Mouse (Mus musculus) monocyte, adult 5-6 weeks (primary cell): ENCODE measurements around the gene Gfra4. TPM values are rescaled to one million over a fixed set of nuclear protein-coding genes. Genes with fewer than 3 reads are reported as not detected.
"Not testable (repeated sequence)": the region's sequence is repeated elsewhere in the genome, so short reads cannot be mapped to it uniquely, and the experiment has no call there.

ENCODE experiments used
- ATAC-seq: fragments of 153-309, 156-312 bp; replicated peaks from 2 replicates; pipeline ENCODE4 v1.8.0; 2017; ENCODE audit warnings: mild to moderate bottlenecking; ENCODE audit not compliant: low TSS enrichment, insufficient number of reproducible peaks, severe bottlenecking, poor library complexity, low FRiP score
- total RNA-seq: library from RNA; stranded (forward); fragments of 200-1000, 200-491, 200-594 nt; gene quantifications from 3 replicates; pipeline ENCODE4 v1.2.3, GENCODE M21; 2017

Gene Gfra4
- total RNA-seq, 1 experiment from 2014 or later = not detected

- ATAC-seq = no peak
These were observed 11.2 kb upstream of the Gfra4 start for GRCm38 (mm10) chr2:131053851-131054645.

GRCm38 (mm10) chr2:131052862-131053418 lies 10.1 kb upstream of the Gfra4 start:
- no peak for ATAC-seq

- no peak for ATAC-seq
These were observed 9.2 kb upstream of the Gfra4 start for GRCm38 (mm10) chr2:131052043-131052442.

GRCm38 (mm10) chr2:131046025-131046424 lies 3.1 kb upstream of the Gfra4 start:
- no peak for ATAC-seq

- ATAC-seq = no peak
These were observed 2.3 kb upstream of the Gfra4 start for GRCm38 (mm10) chr2:131044989-131045720.

GRCm38 (mm10) chr2:131044354-131044852 lies 1.5 kb upstream of the Gfra4 start:
- ATAC-seq = no peak

- ATAC-seq = no peak
These were observed 1.7 kb downstream of the Gfra4 start for GRCm38 (mm10) chr2:131040854-131041825.

- no peak for ATAC-seq
These were observed 4.2 kb downstream of the Gfra4 start for GRCm38 (mm10) chr2:131038675-131039074.

GRCm38 (mm10) chr2:131038197-131038596 lies 4.7 kb downstream of the Gfra4 start:
- no peak for ATAC-seq

GRCm38 (mm10) chr2:131037226-131037990 lies 5.5 kb downstream of the Gfra4 start:
- ATAC-seq = no peak

GRCm38 (mm10) chr2:131036757-131037156 lies 6.1 kb downstream of the Gfra4 start:
- no peak for ATAC-seq

GRCm38 (mm10) chr2:131036343-131036742 lies 6.5 kb downstream of the Gfra4 start:
- no peak for ATAC-seq

GRCm38 (mm10) chr2:131031406-131031805 lies 11.5 kb downstream of the Gfra4 start:
- not testable (repeated sequence) for ATAC-seq

- no peak for ATAC-seq
These were observed 11.9 kb downstream of the Gfra4 start for GRCm38 (mm10) chr2:131030998-131031397.

GRCm38 (mm10) chr2:131030561-131030960 lies 12.3 kb downstream of the Gfra4 start:
- no peak for ATAC-seq

GRCm38 (mm10) chr2:131029065-131029935 lies 13.6 kb downstream of the Gfra4 start:
- ATAC-seq = no peak

GRCm38 (mm10) chr2:131026941-131027340 lies 15.9 kb downstream of the Gfra4 start:
- ATAC-seq = no peak
